Mouse (Mus musculus) hindbrain, embryonic 14.5 days (tissue): ENCODE data around the gene Anks1b. TPM values are rescaled to one million over a fixed set of nuclear protein-coding genes. Genes with fewer than 3 reads are reported as not detected.

ENCODE experiments used
- ATAC-seq: fragments of 200-750 bp; cut with Nextera tagmentation; 2 replicates; pipeline ENCODE4 v1.8.0; 2017; ENCODE audit warnings: moderate number of reproducible peaks, mild to moderate bottlenecking, moderate TSS enrichment, moderate library complexity; ENCODE audit not compliant: low FRiP score
- DNase-seq: peaks from one replicate; pipeline ENCODE4 v3.0.0-alpha.2; 2015; ENCODE audit warnings: low spot score
- H3K27ac ChIP-seq: fragments of 300-500 bp; sonication (generic); 2 replicates; pipeline ENCODE4 v1.5.1; 2014; ENCODE audit warnings: mild to moderate bottlenecking, moderate library complexity
- H3K27me3 ChIP-seq: fragments of 300-500 bp; sonication (generic); 2 replicates; pipeline ENCODE4 v1.6.1; 2014; ENCODE audit warnings: mild to moderate bottlenecking, low read length, mixed read lengths; ENCODE audit not compliant: control insufficient read depth, insufficient read depth
- H3K36me3 ChIP-seq: fragments of 300-500 bp; sonication (generic); replicated peaks from 2 replicates; pipeline ENCODE4 v1.6.1; 2014; ENCODE audit not compliant: control insufficient read depth, insufficient read depth
- H3K4me1 ChIP-seq: fragments of 300-500 bp; sonication (generic); replicated peaks from 2 replicates; pipeline ENCODE4 v1.6.1; 2014; ENCODE audit warnings: antibody characterized with exemption, low read length, mixed read lengths; ENCODE audit not compliant: control insufficient read depth, insufficient read depth
- H3K4me2 ChIP-seq: fragments of 300-500 bp; sonication (generic); replicated peaks from 2 replicates; pipeline ENCODE4 v1.6.1; 2014; ENCODE audit warnings: mild to moderate bottlenecking, moderate library complexity
- H3K4me3 ChIP-seq: fragments of 300-500 bp; sonication (generic); replicated peaks from 2 replicates; pipeline ENCODE4 v1.5.1; 2014; ENCODE audit warnings: mild to moderate bottlenecking, low read length
- H3K9ac ChIP-seq: fragments of 300-500 bp; sonication (generic); 2 replicates; pipeline ENCODE4 v1.6.1; 2014
- H3K9me3 ChIP-seq: fragments of 300-500 bp; sonication (generic); 2 replicates; pipeline ENCODE4 v1.6.1; 2016; ENCODE audit warnings: low read length; ENCODE audit not compliant: control insufficient read depth
- WGBS: fragments of 180-500 bp; shearing (Covaris S2); extraction: QIAGEN DNeasy Blood & Tissue Kit; methylation state at CpG from one replicate; pipeline ENCODE4 v1.1.7; 2014; 5-methylcytosine and 5-hydroxymethylcytosine counted together
- polyA plus RNA-seq: library from polyadenylated mRNA; unstranded; fragments of >200 nt; fragmentation: Nextera tagmentation; extraction: Ambion mirVana; gene quantifications from 2 replicates; pipeline ENCODE4 v1.2.1, GENCODE M21; 2014

Anks1b gene
- polyA plus RNA-seq, 1 experiment from 2014 or later = 69.4 TPM

- H3K4me3 ChIP-seq = no peak overlapping the region
- no peaks in the 10 kb centered on the region for H3K9me3 ChIP-seq
- no peak for DNase-seq
- 0 out of 2 replicates have a peak, but pooled peaks cover 4% of the 10 kb centered on the region for H3K4me1 ChIP-seq
- 66% methylated on average over 4 of the region's 4 CpGs for WGBS
- no peaks in the 10 kb centered on the region for H3K36me3 ChIP-seq
- H3K27ac ChIP-seq = no peak overlapping the region
- no peaks in the 10 kb centered on the region for H3K27me3 ChIP-seq
- ATAC-seq = no peak
- H3K9ac ChIP-seq = no peak overlapping the region
- no peak overlapping the region for H3K4me2 ChIP-seq
These were observed 938.1 kb downstream of the Anks1b start for GRCm38 (mm10) chr10:90811446-90811845.

GRCm38 (mm10) chr10:90813326-90813725 is 940.0 kb downstream of the Anks1b start:
- peaks cover 10% of the 10 kb centered on the region for H3K4me1 ChIP-seq
- no peaks in the 10 kb centered on the region for H3K9me3 ChIP-seq
- 85% methylated on average over 5 of the region's 5 CpGs for WGBS
- H3K27ac ChIP-seq = no peak overlapping the region
- H3K4me3 ChIP-seq = no peak overlapping the region
- DNase-seq (no peak), ATAC-seq (no peak)
- H3K27me3 ChIP-seq = no peaks in the 10 kb centered on the region
- H3K36me3 ChIP-seq = no peaks in the 10 kb centered on the region
- H3K9ac ChIP-seq = no peak overlapping the region
- H3K4me2 ChIP-seq = no peak overlapping the region

- DNase-seq = no peak
- no peak overlapping the region for H3K4me2 ChIP-seq
- no peak overlapping the region for H3K9ac ChIP-seq
- peak; percentile 54; the same call in 1 of the 2 replicates for ATAC-seq
- H3K27ac ChIP-seq = peak overlapping the region; percentile 4; the same call in 1 of the 2 replicates
- 35% methylated on average over 6 of the region's 6 CpGs for WGBS
- H3K4me3 ChIP-seq = no peak overlapping the region
- H3K9me3 ChIP-seq = no peaks in the 10 kb centered on the region
- H3K4me1 ChIP-seq = peaks cover 17% of the 10 kb centered on the region
- H3K27me3 ChIP-seq = no peaks in the 10 kb centered on the region
- H3K36me3 ChIP-seq = no peaks in the 10 kb centered on the region
These were observed 941.1 kb downstream of the Anks1b start for GRCm38 (mm10) chr10:90814412-90814811.

GRCm38 (mm10) chr10:90818246-90818937 is 945.1 kb downstream of the Anks1b start:
- DNase-seq = no peak
- 27% methylated on average over 10 of the region's 10 CpGs for WGBS
- no peak overlapping the region for H3K4me2 ChIP-seq
- H3K36me3 ChIP-seq = no peaks in the 10 kb centered on the region
- peaks cover 17% of the 10 kb centered on the region for H3K4me1 ChIP-seq
- H3K27me3 ChIP-seq = no peaks in the 10 kb centered on the region
- no peak overlapping the region for H3K4me3 ChIP-seq
- ATAC-seq = peak; percentile 69
- peak overlapping the region; percentile 22; the same call in 1 of the 2 replicates for H3K9ac ChIP-seq
- no peaks in the 10 kb centered on the region for H3K9me3 ChIP-seq
- peak overlapping the region; percentile 18 for H3K27ac ChIP-seq

- WGBS = 21% methylated on average over 4 of the region's 4 CpGs
- no peaks in the 10 kb centered on the region for H3K27me3 ChIP-seq
These were observed 950.1 kb downstream of the Anks1b start for GRCm38 (mm10) chr10:90823438-90823837.

GRCm38 (mm10) chr10:90824692-90825091 is 951.4 kb downstream of the Anks1b start:
- ATAC-seq = no peak
- 78% methylated on average over 2 of the region's 2 CpGs for WGBS
- no peaks in the 10 kb centered on the region for H3K27me3 ChIP-seq

More at GRCm38 (mm10) chr10:90823438-90823837, 950.1 kb downstream of the Anks1b start:
- Histone ChIP-seq H3K9me3 (no peaks in the 10 kb centered on the region), H3K9ac (no peak overlapping the region), H3K36me3 (no peaks in the 10 kb centered on the region), H3K4me3 (no peak overlapping the region), H3K4me2 (no peak overlapping the region), H3K27ac (no peak overlapping the region), H3K4me1 (peaks cover 14% of the 10 kb centered on the region)
- no peak for DNase-seq
- ATAC-seq = no peak

GRCm38 (mm10) chr10:90826939-90827338 is 953.6 kb downstream of the Anks1b start:
- H3K27ac ChIP-seq = no peak overlapping the region
- H3K27me3 ChIP-seq = no peaks in the 10 kb centered on the region
- H3K4me2 ChIP-seq = no peak overlapping the region
- H3K36me3 ChIP-seq = no peaks in the 10 kb centered on the region
- no peaks in the 10 kb centered on the region for H3K9me3 ChIP-seq
- ATAC-seq (no peak), DNase-seq (no peak)
- 29% methylated on average over 4 of the region's 4 CpGs for WGBS
- no peak overlapping the region for H3K4me3 ChIP-seq
- H3K4me1 ChIP-seq = peaks cover 21% of the 10 kb centered on the region
- no peak overlapping the region for H3K9ac ChIP-seq

More at GRCm38 (mm10) chr10:90824692-90825091, 951.4 kb downstream of the Anks1b start:
- Histone ChIP-seq H3K4me2 (no peak overlapping the region), H3K36me3 (no peaks in the 10 kb centered on the region), H3K4me3 (no peak overlapping the region), H3K9me3 (no peaks in the 10 kb centered on the region), H3K4me1 (peaks cover 9% of the 10 kb centered on the region), H3K27ac (no peak overlapping the region), H3K9ac (no peak overlapping the region)
- no peak for DNase-seq

- Histone ChIP-seq H3K9ac (peak overlapping the region; percentile 89), H3K27ac (peak overlapping the region; percentile 98), H3K36me3 (no peaks in the 10 kb centered on the region), H3K4me1 (peaks cover 21% of the 10 kb centered on the region), H3K27me3 (no peaks in the 10 kb centered on the region), H3K4me2 (peak overlapping the region; percentile 59), H3K4me3 (peak overlapping the region; percentile 69), H3K9me3 (no peaks in the 10 kb centered on the region)
- ATAC-seq (peak; percentile 83), DNase-seq (peak; percentile 66)
- 1% methylated on average over 51 of the region's 73 CpGs for WGBS
These were observed 955.5 kb downstream of the Anks1b start for GRCm38 (mm10) chr10:90828581-90829393.
